Mouse (Mus musculus) 3134 (cell line): ENCODE measurements around the gene Wdr83.

Source experiments
- DNase-seq: peaks from one replicate; pipeline ENCODE4 v3.0.0-alpha.2; 2011; ENCODE audit warnings: low spot score; ENCODE audit not compliant: insufficient read length; ENCODE audit errors: extremely low read depth

Gene Wdr83

DNA sequence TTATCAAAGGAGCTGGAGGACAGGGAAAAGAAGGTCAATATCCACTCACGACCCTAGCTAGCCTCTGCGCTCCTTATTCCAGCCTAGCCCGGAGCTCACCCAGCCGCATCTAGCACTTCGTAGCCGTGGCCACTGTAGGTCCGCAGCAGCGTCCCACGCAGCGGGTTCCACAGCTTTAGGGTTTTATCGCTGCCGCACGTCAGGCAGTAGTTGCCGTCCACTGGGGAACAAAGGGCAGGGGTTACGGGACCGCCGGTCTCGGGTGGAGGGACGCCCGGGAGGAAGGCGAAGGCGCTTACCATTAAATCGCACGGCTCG is 933 bp downstream of the Wdr83 start:
- no peak for DNase-seq

DNA sequence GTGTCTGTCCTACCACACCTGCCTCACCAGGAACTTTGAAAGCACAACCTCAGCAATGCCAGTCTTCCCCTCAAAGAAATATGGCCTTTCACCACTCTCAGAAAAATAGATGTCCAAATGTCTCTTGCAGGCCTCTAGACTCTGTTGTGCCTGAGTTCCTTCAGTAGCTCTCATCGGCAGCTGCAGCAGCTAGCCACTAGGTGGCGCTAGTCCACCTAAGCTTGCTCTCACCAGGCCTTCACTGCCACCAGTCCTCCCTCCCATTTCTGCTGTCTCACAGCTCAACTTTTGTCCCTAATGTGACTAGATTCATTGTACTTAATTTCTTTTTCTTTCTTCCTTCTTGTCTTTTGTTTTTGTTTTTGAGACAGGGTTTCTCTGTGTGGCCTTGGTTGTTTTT is 4.1 kb downstream of the Wdr83 start:
- no peak for DNase-seq

DNA sequence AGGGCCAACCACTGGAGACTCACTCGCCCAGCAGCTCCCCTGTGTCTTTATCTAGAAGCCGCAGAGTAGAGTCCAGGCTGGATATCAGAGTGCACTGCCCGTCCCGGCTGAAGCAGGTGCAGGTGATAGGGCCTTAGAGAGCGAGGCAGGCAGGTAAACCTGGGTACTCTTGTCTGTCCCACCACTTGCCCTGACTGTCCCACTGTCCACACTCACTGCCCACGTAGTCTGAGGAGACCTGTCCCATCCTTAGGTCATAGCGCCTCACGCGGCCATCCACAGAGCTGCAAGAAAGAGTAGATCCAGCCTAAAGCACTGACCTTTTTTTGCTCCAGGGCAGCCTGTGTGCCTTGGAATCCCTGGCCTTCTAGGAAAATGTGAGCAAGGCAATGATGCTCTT is 5.1 kb downstream of the Wdr83 start:
- DNase-seq = peak; percentile 41

DNA sequence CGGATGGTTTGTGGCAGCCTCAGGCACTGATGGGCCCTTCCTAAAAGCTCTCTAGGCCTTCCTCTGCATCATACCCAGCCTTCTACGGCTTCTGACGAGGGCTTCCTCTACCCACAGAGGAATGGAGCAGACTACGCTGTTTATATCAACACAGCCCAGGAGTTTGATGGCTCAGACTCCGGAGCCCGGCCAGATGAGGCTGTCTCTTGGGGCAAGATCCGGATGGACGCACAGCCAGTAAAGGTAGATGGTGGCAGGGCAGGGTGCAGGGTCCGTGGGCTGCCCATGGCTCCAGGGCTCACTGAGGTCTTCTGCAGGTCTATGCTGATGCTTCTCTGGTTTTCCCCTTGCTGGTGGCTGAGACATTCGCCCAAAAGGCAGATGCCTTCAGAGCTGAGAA is 6.5 kb downstream of the Wdr83 start:
- no peak for DNase-seq

DNA sequence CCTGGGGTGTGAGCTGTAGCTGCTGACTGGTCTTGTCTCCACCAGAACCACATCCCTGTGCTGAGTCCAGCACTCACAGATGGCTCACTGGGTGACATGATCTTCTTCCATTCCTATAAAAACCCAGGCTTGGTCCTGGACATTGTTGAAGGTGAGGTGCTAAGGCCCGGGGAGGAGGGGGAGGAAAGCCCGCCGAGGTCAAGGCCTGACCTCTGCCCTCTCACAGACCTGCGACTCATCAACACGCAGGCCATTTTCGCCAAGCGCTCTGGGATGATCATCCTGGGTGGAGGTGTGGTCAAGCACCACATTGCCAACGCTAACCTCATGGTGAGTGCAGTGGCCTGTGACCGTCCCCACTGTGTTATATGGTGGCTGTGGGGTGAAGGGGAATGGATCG is 6.9 kb downstream of the Wdr83 start:
- DNase-seq = no peak

DNA sequence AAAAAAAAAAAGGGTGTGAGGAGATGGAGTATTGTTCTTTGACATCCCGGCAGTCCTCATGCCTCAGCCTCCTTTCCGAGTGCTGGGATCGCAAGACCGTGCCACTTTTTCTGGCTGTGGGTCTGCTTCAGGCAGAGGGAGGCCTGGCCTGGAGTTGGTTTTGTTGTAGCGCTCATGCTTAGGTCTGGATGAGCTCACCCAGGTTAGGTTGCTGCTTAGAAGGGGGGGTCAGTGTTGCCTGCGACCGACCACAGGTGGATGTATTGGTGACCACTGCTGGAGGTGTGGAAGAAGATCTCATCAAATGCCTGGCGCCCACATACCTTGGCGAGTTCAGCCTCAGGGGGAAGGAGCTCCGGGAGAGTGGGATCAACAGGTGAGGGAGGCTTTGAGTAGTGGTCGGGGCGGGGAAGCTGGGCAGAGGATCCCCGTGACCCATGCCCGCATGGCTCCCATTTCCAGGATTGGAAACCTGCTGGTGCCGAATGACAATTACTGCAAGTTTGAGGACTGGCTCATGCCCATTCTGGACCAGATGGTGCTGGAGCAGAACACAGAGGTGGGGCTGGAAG is 8.0 kb downstream of the Wdr83 start:
- DNase-seq = no peak

DNA sequence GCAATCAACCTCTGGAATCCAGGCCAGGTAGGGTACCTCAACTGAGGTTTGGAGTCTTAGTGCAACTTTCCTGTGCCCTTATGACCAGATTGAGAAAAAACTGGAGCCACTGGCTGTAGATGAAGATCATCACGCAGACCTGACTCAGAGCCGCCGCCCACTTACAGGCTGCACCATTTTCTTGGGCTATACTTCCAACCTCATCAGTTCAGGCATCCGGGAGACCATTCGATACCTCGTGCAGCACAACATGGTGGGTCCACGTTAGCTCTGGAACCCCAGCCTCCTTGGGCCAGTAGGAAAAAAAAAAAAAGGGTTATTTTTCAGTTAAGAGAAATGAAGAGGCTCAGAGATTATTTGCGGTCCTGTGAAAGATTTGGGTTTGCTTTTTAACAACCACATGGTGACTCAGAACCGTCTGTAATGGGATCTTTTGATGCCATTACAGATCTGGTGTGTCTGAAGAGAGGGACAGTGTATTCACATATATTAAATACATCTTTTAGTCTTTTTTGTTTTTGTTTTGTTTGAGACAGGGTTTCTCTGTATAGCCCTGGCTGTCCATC is 8.7 kb downstream of the Wdr83 start:
- peak; percentile 32 for DNase-seq

DNA sequence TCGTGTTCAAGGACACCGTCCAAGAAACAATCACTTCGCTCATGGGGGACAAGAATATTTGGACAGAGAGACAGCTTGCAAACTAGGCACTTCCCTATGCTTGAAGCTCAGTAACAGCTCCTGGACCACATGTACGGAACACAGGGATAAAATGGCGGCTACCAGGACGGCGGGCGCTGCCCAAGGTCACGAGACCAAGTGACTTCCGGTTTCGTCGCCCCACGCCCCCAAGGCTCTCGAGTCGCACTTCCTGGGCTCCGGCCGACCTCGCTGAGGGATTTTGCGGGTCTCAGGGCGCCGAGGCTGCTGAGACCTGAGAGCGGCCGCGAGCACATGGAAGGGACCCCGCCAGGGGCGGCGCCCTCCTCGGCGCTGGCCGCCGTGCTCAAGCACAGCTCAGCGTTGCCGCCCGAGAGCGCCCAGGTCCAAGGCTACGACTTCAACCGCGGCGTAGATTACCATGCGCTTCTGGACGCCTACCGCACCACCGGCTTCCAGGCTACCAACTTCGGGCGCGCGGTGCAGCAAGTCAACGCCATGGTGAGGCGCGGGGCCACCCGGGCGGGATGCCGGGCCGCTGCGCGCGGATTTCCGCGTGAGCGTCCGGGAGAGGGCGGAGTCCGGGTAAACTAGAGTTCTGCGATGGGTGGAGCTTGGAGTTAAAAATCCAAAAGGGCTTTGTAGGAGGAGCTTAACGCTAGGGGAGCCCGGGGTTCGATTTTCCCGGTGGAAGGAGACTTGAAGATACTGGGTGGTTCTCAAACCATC is 9.4 kb downstream of the Wdr83 start, which contains the start of gene Dhps:
Dhps (plus strand) TSS at position 244 of the 768 bp plus-strand sequence.
- peak; percentile 89 for DNase-seq

DNA sequence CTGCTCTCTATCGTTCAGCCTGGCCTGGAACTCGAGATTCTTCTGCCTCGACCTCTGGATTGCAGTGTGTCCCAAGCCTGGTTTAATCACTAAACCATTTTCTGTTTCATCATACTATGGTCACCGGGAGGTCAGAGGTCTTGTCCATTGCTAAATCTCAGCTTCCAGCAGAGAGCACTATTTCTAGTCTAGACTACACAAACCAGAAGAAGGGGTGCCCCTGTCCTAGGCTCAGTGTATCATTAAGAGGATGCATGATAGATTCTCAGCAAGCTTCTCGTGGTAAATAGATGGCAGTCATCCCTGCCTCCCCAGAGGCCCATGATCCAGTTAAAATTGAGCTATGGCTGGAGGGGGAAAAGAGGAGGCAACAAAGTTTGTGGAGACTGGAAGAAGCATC is 10.1 kb downstream of the Wdr83 start:
- no peak for DNase-seq

DNA sequence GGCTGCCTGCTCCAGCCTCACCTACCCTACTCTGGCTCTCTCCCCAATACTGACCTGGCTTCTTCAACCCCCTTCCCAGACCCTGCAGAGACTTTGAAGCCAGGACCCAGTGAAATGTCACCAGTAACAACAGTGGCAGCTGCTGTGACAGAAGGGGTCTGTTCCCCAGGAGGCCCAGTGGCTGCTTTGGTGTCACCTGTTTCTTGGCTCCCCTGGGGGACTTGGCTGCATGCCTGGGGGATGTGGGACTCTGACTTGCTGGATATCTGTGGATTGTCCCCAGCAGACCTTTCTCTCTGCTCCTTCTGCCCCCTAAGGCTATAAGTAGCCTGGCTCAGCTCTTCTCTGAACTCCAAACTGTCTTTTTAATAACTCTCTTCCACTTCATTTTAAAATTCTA is 13.1 kb downstream of the Wdr83 start, which contains the start of gene Gm5741:
Gm5741 (minus strand) TSS at position 1 of the 400 bp plus-strand sequence.
- DNase-seq = no peak

DNA sequence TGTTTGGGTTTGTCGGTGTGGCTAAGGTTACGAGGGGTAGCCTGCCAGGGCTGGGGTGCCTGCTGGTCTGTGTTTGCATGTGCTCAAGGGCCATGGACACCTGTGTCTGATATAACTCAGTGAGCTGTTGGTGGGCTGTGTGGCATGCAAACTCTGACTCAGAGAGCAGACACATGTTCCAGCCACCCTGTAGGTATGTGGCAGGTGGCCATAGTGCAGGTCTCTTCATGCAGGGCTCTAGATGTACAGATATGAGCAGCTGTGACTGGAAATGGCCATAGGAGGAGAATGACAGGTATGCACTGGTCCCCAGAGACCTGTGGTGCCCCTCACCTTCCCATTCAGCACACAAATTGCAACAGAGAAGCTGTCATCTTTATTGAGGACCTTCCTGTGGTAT is 14.0 kb downstream of the Wdr83 start:
- DNase-seq = no peak

DNA sequence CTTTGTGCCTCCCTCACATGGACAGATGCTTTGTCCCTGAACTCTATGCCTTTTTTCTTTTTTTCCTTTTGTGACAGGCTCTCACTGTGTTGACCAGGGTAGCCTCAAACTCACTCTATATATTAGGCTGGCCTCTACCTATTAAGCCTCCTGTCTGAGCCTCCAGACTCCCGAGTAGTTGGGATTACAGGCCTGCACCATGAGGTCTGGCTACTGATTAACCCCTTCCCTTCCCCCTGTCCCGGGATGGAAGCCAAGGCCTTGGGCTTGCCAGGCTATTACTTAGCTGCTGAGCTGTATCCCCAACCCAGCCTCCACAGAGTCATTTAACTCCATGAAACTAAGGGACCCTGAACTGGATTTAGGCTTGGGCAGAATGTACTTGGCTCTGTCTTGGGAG is 15.9 kb downstream of the Wdr83 start:
- DNase-seq = no peak

DNA sequence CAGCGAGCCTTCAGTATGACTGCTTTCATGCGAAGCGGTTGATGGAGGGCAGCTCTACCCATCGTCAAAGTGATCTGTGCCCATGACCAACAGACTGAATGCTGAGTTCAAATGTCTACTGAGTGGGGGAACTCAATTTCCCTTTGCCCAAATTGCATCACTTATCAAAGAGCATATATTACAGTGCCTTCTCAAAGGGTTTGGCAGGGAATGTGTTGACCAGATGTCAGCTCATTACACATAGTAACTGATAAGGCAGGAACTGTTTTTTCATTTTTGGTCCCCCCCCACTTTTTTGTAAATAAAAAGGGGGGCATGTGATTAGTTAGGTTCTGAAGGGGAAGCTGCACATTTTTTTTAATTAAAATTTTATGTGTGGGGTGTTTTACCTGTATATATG is 18.5 kb downstream of the Wdr83 start:
- no peak for DNase-seq

DNA sequence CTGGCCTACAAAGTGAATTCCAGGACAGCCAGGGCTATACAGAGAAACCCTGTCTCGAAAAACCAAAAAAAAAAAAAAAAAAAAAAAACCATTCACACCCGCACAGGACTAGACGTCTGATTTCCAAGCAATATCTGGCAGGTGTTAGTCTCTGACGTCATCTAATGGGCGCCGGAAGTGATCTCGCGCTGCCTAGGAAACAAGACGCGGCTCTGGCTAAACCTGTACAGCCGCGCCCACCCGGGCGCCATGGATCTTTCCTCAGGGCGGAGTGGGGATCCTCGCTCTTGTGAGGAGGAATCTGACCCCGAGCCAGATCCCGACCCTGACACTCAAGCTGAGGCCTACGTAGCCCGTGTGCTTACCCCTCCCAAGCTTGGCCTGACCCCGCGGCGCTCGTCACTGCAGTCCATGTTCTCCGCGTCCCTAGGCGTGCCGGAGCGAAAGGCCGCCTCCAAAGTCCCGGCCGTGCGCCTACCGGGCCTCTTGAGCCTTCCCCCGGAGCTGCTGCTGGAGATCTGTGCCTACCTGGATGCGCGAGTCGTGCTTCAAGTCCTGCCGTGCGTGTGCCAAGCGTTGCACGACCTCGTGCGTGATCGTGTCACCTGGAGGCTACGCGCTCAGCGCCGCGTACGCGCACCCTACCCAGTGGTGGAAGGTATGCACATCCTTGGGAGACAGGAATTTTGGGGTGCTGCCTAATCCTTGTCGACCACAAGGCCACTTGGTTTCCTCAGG is 21.1 kb downstream of the Wdr83 start, which contains the start of gene Fbxw9:
Fbxw9 (plus strand) TSS at position 177 of the 738 bp plus-strand sequence.
- DNase-seq = peak; percentile 77

DNA sequence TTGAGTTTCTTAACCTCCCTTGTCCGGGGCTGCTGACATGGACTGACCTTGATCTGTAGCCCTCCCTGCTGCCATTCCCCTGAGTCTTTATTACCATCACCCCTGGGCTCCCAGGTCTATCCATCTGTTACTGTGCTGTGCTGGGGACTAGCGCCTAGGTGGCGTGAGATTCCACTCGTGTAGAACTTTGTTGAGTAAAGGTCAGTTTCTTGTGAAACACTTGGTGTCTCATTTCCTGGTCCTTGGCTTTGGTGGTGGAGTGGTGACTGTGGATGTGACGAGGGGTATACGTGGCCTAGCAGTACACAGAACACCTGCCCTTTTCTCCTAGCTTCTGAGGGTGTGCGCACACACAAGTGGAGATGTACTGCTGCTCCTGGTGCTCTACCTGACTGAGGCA is 23.7 kb downstream of the Wdr83 start:
- DNase-seq = no peak

DNA sequence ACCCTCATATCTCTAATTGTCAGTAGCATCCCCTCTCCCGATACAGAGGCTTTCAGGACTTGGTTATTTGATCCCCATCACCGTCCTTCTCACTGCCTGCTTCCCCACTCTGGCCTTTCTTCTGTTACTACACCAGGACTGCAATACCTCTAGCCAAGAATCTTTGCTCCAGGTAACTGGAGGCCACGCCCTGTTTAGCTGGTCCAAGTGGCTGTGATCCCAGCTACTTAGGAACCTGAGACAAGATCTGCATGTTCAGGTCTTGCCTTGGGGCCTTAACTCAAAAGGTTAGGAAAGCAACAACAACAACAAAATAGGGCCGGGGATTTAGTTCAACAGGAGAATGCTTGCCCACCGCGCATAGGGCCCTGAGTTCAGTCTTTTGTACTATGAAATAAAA is 37.5 kb downstream of the Wdr83 start:
- no peak for DNase-seq

DNA sequence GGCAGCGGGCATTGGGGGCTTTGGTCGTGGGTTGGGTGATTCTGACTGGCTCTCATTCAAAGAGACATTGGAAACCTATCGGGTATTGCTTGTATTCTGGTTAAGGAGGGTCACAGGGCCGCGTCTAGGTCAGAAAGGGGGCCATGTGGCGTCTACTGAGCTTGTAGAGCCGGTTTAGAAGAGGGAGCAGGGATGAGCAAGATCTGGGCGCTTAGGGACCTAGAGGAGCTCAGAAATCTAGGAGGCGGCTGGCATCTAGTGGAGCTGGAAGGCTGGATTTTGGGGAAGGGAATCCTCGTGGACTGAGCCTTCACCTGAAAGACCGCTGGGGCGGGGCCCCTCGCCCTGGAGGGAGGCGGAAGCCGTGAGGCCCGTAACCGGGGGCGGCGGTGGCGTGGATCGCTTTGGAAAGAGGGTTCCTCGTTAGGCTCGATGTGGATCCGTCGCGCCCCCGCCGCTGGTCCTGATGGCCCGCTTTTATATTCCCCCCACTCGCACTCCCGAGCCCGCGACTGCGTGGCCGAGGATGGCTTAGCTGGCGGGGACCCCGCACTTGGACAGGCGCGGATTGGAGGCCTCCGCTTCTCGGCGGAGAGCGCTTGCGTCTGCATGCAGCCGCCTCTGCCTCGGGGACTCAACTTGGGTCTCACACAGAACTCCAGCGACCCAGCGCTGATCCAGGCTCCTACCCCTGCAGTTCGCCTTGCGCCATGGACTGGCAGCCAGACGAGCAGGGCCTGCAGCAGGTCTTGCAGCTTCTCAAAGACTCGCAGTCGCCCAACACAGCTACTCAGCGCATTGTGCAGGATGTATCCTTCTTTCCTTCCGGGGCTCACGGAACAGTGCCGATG is 43.2 kb downstream of the Wdr83 start:
- peak; percentile 75 for DNase-seq

DNA sequence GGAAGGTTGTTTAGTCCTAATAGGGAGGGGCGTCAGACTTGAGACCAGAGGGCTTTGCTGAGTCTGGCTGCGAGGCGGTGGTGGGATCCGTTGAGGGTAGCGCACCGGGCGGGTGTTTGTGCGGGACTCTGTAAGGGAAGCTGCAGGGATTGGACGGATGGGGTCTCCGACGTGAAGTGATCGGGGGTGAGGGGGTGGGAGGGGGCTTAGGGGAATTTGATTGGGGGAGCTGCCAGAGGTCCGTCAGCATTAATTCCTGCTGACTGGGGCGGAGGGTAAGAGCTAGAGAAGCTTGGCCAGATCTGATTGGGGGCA is 43.8 kb downstream of the Wdr83 start:
- DNase-seq = no peak

DNA sequence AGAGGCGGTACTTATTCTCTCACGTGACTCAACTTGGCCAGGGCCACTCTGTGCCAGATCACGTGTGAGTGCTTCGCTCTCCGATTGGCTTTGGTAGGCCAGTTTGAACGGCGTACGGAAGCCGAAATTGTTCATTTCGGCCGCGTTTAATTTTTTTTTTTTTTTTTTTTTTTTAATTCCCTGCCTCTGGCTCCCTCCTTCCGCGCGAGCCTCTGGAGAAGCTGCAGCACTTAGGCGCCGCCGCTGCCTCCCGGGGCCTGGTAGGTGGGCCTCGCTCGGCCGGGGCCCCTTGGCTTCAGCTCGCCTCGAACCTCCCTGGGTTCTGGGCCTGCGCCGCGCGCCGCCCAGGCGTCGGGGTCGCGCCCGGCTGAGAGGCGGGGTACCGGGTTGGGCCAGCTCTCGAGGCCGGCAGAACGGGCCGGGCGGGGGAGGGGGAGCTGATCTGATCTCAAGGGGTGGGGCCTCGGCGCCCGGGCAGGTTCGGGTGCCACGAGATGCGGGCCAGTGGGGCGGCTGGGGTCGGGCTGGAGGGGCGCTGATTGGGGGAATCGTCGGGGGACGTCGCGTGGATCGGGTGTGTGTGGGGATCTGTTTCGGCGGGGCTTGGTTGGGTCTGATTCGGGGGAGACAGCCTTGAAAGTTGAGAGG is 44.3 kb downstream of the Wdr83 start, which contains the start of gene Tnpo2:
Tnpo2 (plus strand) TSS at position 198 of the 648 bp plus-strand sequence.
- peak; percentile 89 for DNase-seq

DNA sequence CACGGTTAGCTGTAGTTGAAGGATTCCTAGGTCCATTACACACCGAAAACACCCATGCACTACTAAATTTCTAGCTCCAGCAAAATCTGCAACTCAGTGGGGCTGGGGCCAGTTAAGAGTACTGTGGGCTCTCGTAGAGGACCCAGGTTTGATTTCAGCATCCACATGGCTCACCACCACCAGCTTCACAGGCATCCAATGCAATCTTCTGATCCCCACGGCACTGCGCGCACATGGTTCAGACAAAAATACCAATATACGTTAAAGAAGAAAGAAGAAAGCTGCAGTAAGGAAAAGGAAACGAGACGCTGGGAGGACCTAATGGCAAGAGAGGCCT is 44.8 kb downstream of the Wdr83 start:
- no peak for DNase-seq
